Mouse (Mus musculus) kidney, embryonic 14.5 days (tissue): ENCODE results near the gene Irak4. TPM values are rescaled to one million over a fixed set of nuclear protein-coding genes. Genes with fewer than 3 reads are reported as not detected.

Experiments used
- ATAC-seq: fragments of 200-750 bp; cut with Nextera tagmentation; 2 replicates; pipeline ENCODE4 v1.8.0; 2017; ENCODE audit warnings: moderate number of reproducible peaks, mild to moderate bottlenecking, moderate TSS enrichment, moderate library complexity; ENCODE audit not compliant: low FRiP score, low TSS enrichment
- H3K27ac ChIP-seq: fragments of 300-500 bp; sonication (generic); 2 replicates; pipeline ENCODE4 v1.5.1; 2014; ENCODE audit warnings: low read depth, mild to moderate bottlenecking, low read length, moderate library complexity, mixed read lengths
- H3K27me3 ChIP-seq: fragments of 300-500 bp; sonication (generic); 2 replicates; pipeline ENCODE4 v1.6.1; 2014; ENCODE audit warnings: mild to moderate bottlenecking, low read length; ENCODE audit not compliant: control insufficient read depth, insufficient read depth
- H3K36me3 ChIP-seq: fragments of 300-500 bp; sonication (generic); 2 replicates; pipeline ENCODE4 v1.6.1; 2014; ENCODE audit warnings: low read length, mixed read lengths; ENCODE audit not compliant: control insufficient read depth, insufficient read depth
- H3K4me1 ChIP-seq: fragments of 300-500 bp; sonication (generic); 2 replicates; pipeline ENCODE4 v1.6.1; 2014; ENCODE audit warnings: low read length, mixed read lengths; ENCODE audit not compliant: control insufficient read depth, insufficient read depth
- H3K4me2 ChIP-seq: fragments of 300-500 bp; sonication (generic); replicated peaks from 2 replicates; pipeline ENCODE4 v1.6.1; 2014; ENCODE audit warnings: low read depth, mild to moderate bottlenecking, low read length
- H3K4me3 ChIP-seq: fragments of 300-500 bp; sonication (generic); 2 replicates; pipeline ENCODE4 v1.5.1; 2014; ENCODE audit warnings: mild to moderate bottlenecking, low read length
- H3K9ac ChIP-seq: fragments of 300-500 bp; sonication (generic); 2 replicates; pipeline ENCODE4 v1.6.1; 2014; ENCODE audit warnings: low read depth, mild to moderate bottlenecking, low read length, moderate library complexity
- H3K9me3 ChIP-seq: fragments of 300-500 bp; sonication (generic); 2 replicates; pipeline ENCODE4 v1.6.1; 2016; ENCODE audit warnings: low read length; ENCODE audit not compliant: control insufficient read depth
- WGBS: fragments of 180-500 bp; shearing (Covaris S2); extraction: QIAGEN DNeasy Blood & Tissue Kit; methylation state at CpG from one replicate; pipeline ENCODE4 v1.1.7; 2014; 5-methylcytosine and 5-hydroxymethylcytosine counted together
- polyA plus RNA-seq: library from polyadenylated mRNA; unstranded; fragments of >200 nt; fragmentation: Nextera tagmentation; extraction: Ambion mirVana; gene quantifications from 2 replicates; pipeline ENCODE4 v1.2.1, GENCODE M21; 2014

The Irak4 gene
- polyA plus RNA-seq, 1 experiment from 2014 or later = 10.4 TPM

DNA sequence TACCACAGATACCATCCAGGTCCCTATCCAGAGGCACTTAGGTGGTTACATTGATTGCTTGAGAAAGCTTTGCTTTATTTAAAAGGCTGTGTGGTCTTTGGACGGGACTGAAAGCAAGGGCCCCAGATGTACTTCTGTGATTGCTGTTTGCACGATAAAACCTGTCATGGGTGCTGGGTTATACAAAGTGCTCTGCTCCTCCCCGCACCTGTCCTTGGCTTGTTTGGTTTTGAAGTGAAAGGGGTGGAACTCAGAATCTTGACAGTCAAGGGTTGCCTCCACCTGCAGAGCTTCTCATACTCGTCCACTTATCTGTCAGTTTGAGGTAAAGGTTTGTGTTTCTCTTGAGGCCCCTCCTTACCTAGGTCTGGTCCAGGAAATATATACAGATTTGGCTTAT, 87.1 kb downstream of the Irak4 start:
- H3K36me3 ChIP-seq = no peaks in the 10 kb centered on the region
- WGBS = 81% methylated on average over 4 of the region's 4 CpGs
- no peak overlapping the region for H3K27ac ChIP-seq
- peaks cover 8% of the 10 kb centered on the region for H3K27me3 ChIP-seq
- H3K4me3 ChIP-seq = no peak overlapping the region
- no peaks in the 10 kb centered on the region for H3K9me3 ChIP-seq
- no peak for ATAC-seq
- no peak overlapping the region for H3K4me2 ChIP-seq
- no peaks in the 10 kb centered on the region for H3K4me1 ChIP-seq
- H3K9ac ChIP-seq = no peak overlapping the region

Other genes with a start within 250 kb of the Irak4 start
- 3.5 and 4.0 TPM in 2 replicates for gene Adamts20, start 78.2 kb upstream of the Irak4 start, polyA plus RNA-seq
- 9.2 and 11.4 TPM in 2 replicates for gene Pus7l, start 96 bp upstream of the Irak4 start, polyA plus RNA-seq
- 67.7 and 86.5 TPM in 2 replicates for gene Twf1, start 46.2 kb downstream of the Irak4 start, polyA plus RNA-seq
- gene Tmem117, start 85.6 kb downstream of the Irak4 start, polyA plus RNA-seq = 4.4 and 6.5 TPM in 2 replicates